Mouse (Mus musculus) kidney, postnatal 36 days (tissue): Measurements from ENCODE around the gene Dph2.
A peak's percentile ranks its signal among the peaks of the same experiment; 100 is the strongest.

Experiments used
- DNase-seq, 2 experiments: peaks; one replicate each; pipeline ENCODE4 v3.0.0; 2021 to 2022; ENCODE audit warnings: mixed read lengths in 2 of 2

Gene Dph2

GRCm38 (mm10) chr4:117908834-117909453, 17.1 kb upstream of the Dph2 start:
- no peak for DNase-seq

- DNase-seq: peak in 1 of 2 experiments; percentile 24
Measured at GRCm38 (mm10) chr4:117906196-117906595, 14.4 kb upstream of the Dph2 start.

GRCm38 (mm10) chr4:117904761-117905160, 12.9 kb upstream of the Dph2 start:
- DNase-seq: no peak

GRCm38 (mm10) chr4:117904094-117904493, 12.3 kb upstream of the Dph2 start:
- DNase-seq: no peak

GRCm38 (mm10) chr4:117898111-117898510, 6.3 kb upstream of the Dph2 start:
- DNase-seq: no peak

- DNase-seq: no peak
Measured at GRCm38 (mm10) chr4:117896031-117896430, 4.2 kb upstream of the Dph2 start.

- no peak for DNase-seq
Measured at GRCm38 (mm10) chr4:117895339-117895738, 3.5 kb upstream of the Dph2 start.

- no peak for DNase-seq
Measured at GRCm38 (mm10) chr4:117894601-117895000, 2.8 kb upstream of the Dph2 start.

- peak; percentile 59 to 90 for DNase-seq
Measured at GRCm38 (mm10) chr4:117893376-117893775, 1.5 kb upstream of the Dph2 start.

- DNase-seq: no peak
Measured at GRCm38 (mm10) chr4:117890750-117891149, 1.1 kb downstream of the Dph2 start.

- no peak for DNase-seq
Measured at GRCm38 (mm10) chr4:117890031-117890430, 1.8 kb downstream of the Dph2 start.

GRCm38 (mm10) chr4:117889471-117889870, 2.4 kb downstream of the Dph2 start:
- no peak for DNase-seq

GRCm38 (mm10) chr4:117887920-117888319, 3.9 kb downstream of the Dph2 start:
- no peak for DNase-seq

GRCm38 (mm10) chr4:117887133-117887532, 4.7 kb downstream of the Dph2 start, which contains the start of gene Atp6v0b:
TSS of gene Atp6v0b (minus strand) at chr4:117887333.
- DNase-seq: peak; percentile 97 to 99

GRCm38 (mm10) chr4:117886644-117887043, 5.2 kb downstream of the Dph2 start:
- peak; percentile 36 to 54 for DNase-seq

- DNase-seq: no peak
Measured at GRCm38 (mm10) chr4:117885994-117886393, 5.8 kb downstream of the Dph2 start.

GRCm38 (mm10) chr4:117885093-117885492, 6.7 kb downstream of the Dph2 start:
- no peak for DNase-seq

GRCm38 (mm10) chr4:117884146-117884545, 7.7 kb downstream of the Dph2 start:
- DNase-seq: no peak

- peak; percentile 22 to 58 for DNase-seq
Measured at GRCm38 (mm10) chr4:117882701-117883691, 8.8 kb downstream of the Dph2 start, which contains the start of gene B4galt2. TSS of gene B4galt2 (minus strand) at chr4:117883487.

- no peak for DNase-seq
Measured at GRCm38 (mm10) chr4:117878703-117879102, 13.1 kb downstream of the Dph2 start.

GRCm38 (mm10) chr4:117878301-117878700, 13.5 kb downstream of the Dph2 start:
- no peak for DNase-seq

- DNase-seq: no peak
Measured at GRCm38 (mm10) chr4:117873615-117874014, 18.2 kb downstream of the Dph2 start.

GRCm38 (mm10) chr4:117872471-117872886, 19.4 kb downstream of the Dph2 start, which contains the start of gene Ccdc24:
TSS of gene Ccdc24 (minus strand) at chr4:117872557.
- peak; percentile 40 to 69 for DNase-seq

GRCm38 (mm10) chr4:117871787-117872186, 20.0 kb downstream of the Dph2 start:
- DNase-seq: no peak
